Mouse (Mus musculus) hindbrain, postnatal 0 days (tissue): ENCODE measurements around the gene Mcm3ap. TPM values are rescaled to one million over a fixed set of nuclear protein-coding genes. Genes with fewer than 3 reads are reported as not detected.

Experiments
- ATAC-seq: fragments of 200-750 bp; cut with Nextera tagmentation; 2 replicates; pipeline ENCODE4 v1.8.0; 2017; ENCODE audit warnings: mild to moderate bottlenecking, moderate TSS enrichment, moderate library complexity
- DNase-seq: peaks from one replicate; pipeline ENCODE4 v3.0.0-alpha.2; 2015; ENCODE audit warnings: low spot score
- H3K27ac ChIP-seq: fragments of 300-500 bp; sonication (generic); 2 replicates; pipeline ENCODE4 v1.5.1; 2014; ENCODE audit warnings: mild to moderate bottlenecking
- H3K27me3 ChIP-seq: fragments of 300-500 bp; sonication (generic); 2 replicates; pipeline ENCODE4 v1.6.1; 2014; ENCODE audit warnings: low read length, mixed read lengths; ENCODE audit not compliant: insufficient read depth
- H3K36me3 ChIP-seq: fragments of 300-500 bp; sonication (generic); 2 replicates; pipeline ENCODE4 v1.6.1; 2014; ENCODE audit warnings: low read length, mixed read lengths; ENCODE audit not compliant: insufficient read depth
- H3K4me1 ChIP-seq: fragments of 300-500 bp; sonication (generic); 2 replicates; pipeline ENCODE4 v1.6.1; 2014; ENCODE audit warnings: antibody characterized with exemption, low read length, mixed read lengths; ENCODE audit not compliant: insufficient read depth
- H3K4me2 ChIP-seq: fragments of 300-500 bp; sonication (generic); 2 replicates; pipeline ENCODE4 v1.6.1; 2014; ENCODE audit warnings: low read depth, mild to moderate bottlenecking, low read length, moderate library complexity, mixed read lengths
- H3K4me3 ChIP-seq: fragments of 300-500 bp; sonication (generic); 2 replicates; pipeline ENCODE4 v1.5.1; 2014; ENCODE audit warnings: low read length
- H3K9ac ChIP-seq: fragments of 300-500 bp; sonication (generic); replicated peaks from 2 replicates; pipeline ENCODE4 v1.6.1; 2014; ENCODE audit warnings: mild to moderate bottlenecking, low read length, moderate library complexity, mixed read lengths
- H3K9me3 ChIP-seq: fragments of 300-500 bp; sonication (generic); 2 replicates; pipeline ENCODE4 v1.6.1; 2016; ENCODE audit warnings: low read length, mixed read lengths
- CTCF ChIP-seq: IDR thresholded peaks from 2 replicates; pipeline ENCODE4 v1.5.1; 2016; ENCODE audit warnings: antibody characterized with exemption, control low read depth, low read depth
- WGBS: fragments of 180-500 bp; shearing (Covaris S2); extraction: QIAGEN DNeasy Blood & Tissue Kit; methylation state at CpG from one replicate; pipeline ENCODE4 v1.1.7; 2014; 5-methylcytosine and 5-hydroxymethylcytosine counted together
- polyA plus RNA-seq: library from polyadenylated mRNA; unstranded; fragments of >200 nt; fragmentation: Nextera tagmentation; extraction: Ambion mirVana; gene quantifications from 2 replicates; pipeline ENCODE4 v1.2.1, GENCODE M21; 2015
- total RNA-seq: library from RNA; depleted of rRNA; stranded (reverse); fragments of >200 nt; gene quantifications from 2 replicates; pipeline ENCODE4 v1.2.3, GENCODE M21; 2014

Mcm3ap gene
- total and polyA plus RNA-seq, 2 experiments from 2014 or later, result 28.8 to 49.0 TPM

- WGBS, result 91% methylated on average over 7 of the region's 7 CpGs
- no peak overlapping the region for H3K4me2 ChIP-seq
- no peak overlapping the region for H3K9ac ChIP-seq
- no peak for TF ChIP-seq CTCF
- no peaks in the 10 kb centered on the region for H3K27me3 ChIP-seq
- H3K4me1 ChIP-seq, result no peaks in the 10 kb centered on the region
- 0 out of 2 replicates have a peak, but pooled peaks cover 2% of the 10 kb centered on the region for H3K9me3 ChIP-seq
- no peak overlapping the region for H3K27ac ChIP-seq
- H3K36me3 ChIP-seq, result no peaks in the 10 kb centered on the region
- H3K4me3 ChIP-seq, result no peak overlapping the region
- no peak for DNase-seq
- ATAC-seq, result no peak
These were observed 6.4 kb upstream of the Mcm3ap start for GRCm38 (mm10) chr10:76462312-76462711.

- no peak for ATAC-seq
- WGBS, result 88% methylated on average over 6 of the region's 6 CpGs
- no peak for DNase-seq
- H3K27ac ChIP-seq, result no peak overlapping the region
- peaks cover under 1% of the 10 kb centered on the region; the same call in 1 of the 2 replicates for H3K4me1 ChIP-seq
- H3K9me3 ChIP-seq, result 0 out of 2 replicates have a peak, but pooled peaks cover 2% of the 10 kb centered on the region
- H3K27me3 ChIP-seq, result no peaks in the 10 kb centered on the region
- no peak overlapping the region for H3K4me3 ChIP-seq
- no peak overlapping the region for H3K9ac ChIP-seq
- no peak for TF ChIP-seq CTCF
- H3K36me3 ChIP-seq, result no peaks in the 10 kb centered on the region
- H3K4me2 ChIP-seq, result no peak overlapping the region
These were observed 6.0 kb upstream of the Mcm3ap start for GRCm38 (mm10) chr10:76462721-76463120.

GRCm38 (mm10) chr10:76473759-76474158 lies 5.0 kb downstream of the Mcm3ap start:
- no peak for TF ChIP-seq CTCF
- no peak overlapping the region for H3K9ac ChIP-seq
- no peaks in the 10 kb centered on the region for H3K9me3 ChIP-seq
- H3K36me3 ChIP-seq, result peaks cover 38% of the 10 kb centered on the region
- WGBS, result 89% methylated on average over 5 of the region's 5 CpGs
- H3K4me1 ChIP-seq, result no peaks in the 10 kb centered on the region
- no peak overlapping the region for H3K4me3 ChIP-seq
- no peak overlapping the region for H3K4me2 ChIP-seq
- no peak for DNase-seq
- no peaks in the 10 kb centered on the region for H3K27me3 ChIP-seq
- no peak overlapping the region for H3K27ac ChIP-seq
- no peak for ATAC-seq

- ATAC-seq (no peak), DNase-seq (no peak)
- Histone ChIP-seq H3K9me3 (no peaks in the 10 kb centered on the region), H3K9ac (no peak overlapping the region), H3K27ac (no peak overlapping the region), H3K4me2 (no peak overlapping the region), H3K27me3 (no peaks in the 10 kb centered on the region), H3K4me1 (no peaks in the 10 kb centered on the region), H3K4me3 (no peak overlapping the region), H3K36me3 (peaks cover 78% of the 10 kb centered on the region)
- TF ChIP-seq CTCF, result no peak
- WGBS, result 89% methylated on average over 11 of the region's 13 CpGs
These were observed 12.1 kb downstream of the Mcm3ap start for GRCm38 (mm10) chr10:76480851-76481250.

GRCm38 (mm10) chr10:76481480-76481879 lies 12.8 kb downstream of the Mcm3ap start:
- H3K27ac ChIP-seq, result no peak overlapping the region
- H3K4me3 ChIP-seq, result no peak overlapping the region
- no peaks in the 10 kb centered on the region for H3K4me1 ChIP-seq
- DNase-seq, result no peak
- H3K27me3 ChIP-seq, result no peaks in the 10 kb centered on the region
- no peaks in the 10 kb centered on the region for H3K9me3 ChIP-seq
- peaks cover 81% of the 10 kb centered on the region for H3K36me3 ChIP-seq
- no peak for ATAC-seq
- H3K4me2 ChIP-seq, result no peak overlapping the region
- TF ChIP-seq CTCF, result no peak
- 94% methylated on average over 6 of the region's 6 CpGs for WGBS
- H3K9ac ChIP-seq, result no peak overlapping the region

- DNase-seq (no peak), ATAC-seq (no peak)
- no peak for TF ChIP-seq CTCF
- no peaks in the 10 kb centered on the region for H3K27me3 ChIP-seq
- no peak overlapping the region for H3K4me3 ChIP-seq
- no peaks in the 10 kb centered on the region for H3K4me1 ChIP-seq
- no peaks in the 10 kb centered on the region for H3K9me3 ChIP-seq
- WGBS, result 98% methylated on average over 2 of the region's 2 CpGs
- H3K4me2 ChIP-seq, result no peak overlapping the region
- no peak overlapping the region for H3K27ac ChIP-seq
- peaks cover 87% of the 10 kb centered on the region for H3K36me3 ChIP-seq
- H3K9ac ChIP-seq, result no peak overlapping the region
These were observed 17.6 kb downstream of the Mcm3ap start for GRCm38 (mm10) chr10:76486302-76486701.

- no peaks in the 10 kb centered on the region for H3K4me1 ChIP-seq
- ATAC-seq (no peak), DNase-seq (no peak)
- no peaks in the 10 kb centered on the region for H3K9me3 ChIP-seq
- WGBS, result 95% methylated on average over 8 of the region's 8 CpGs
- peaks cover 80% of the 10 kb centered on the region for H3K36me3 ChIP-seq
- H3K9ac ChIP-seq, result no peak overlapping the region
- TF ChIP-seq CTCF, result no peak
- no peak overlapping the region for H3K4me2 ChIP-seq
- H3K4me3 ChIP-seq, result no peak overlapping the region
- no peak overlapping the region for H3K27ac ChIP-seq
- H3K27me3 ChIP-seq, result no peaks in the 10 kb centered on the region
These were observed 19.5 kb downstream of the Mcm3ap start for GRCm38 (mm10) chr10:76488265-76488664.
